Mouse (Mus musculus): ENCODE measurements around the gene Gm10100. TPM values are rescaled to one million over a fixed set of nuclear protein-coding genes. Genes with fewer than 3 reads are reported as not detected.
"Not testable (repeated sequence)": the region's sequence is repeated elsewhere in the genome, so short reads cannot be mapped to it uniquely, and the experiment has no call there.

The Gm10100 gene
- polyA plus RNA-seq (2012; rRNA removed) = not detected in 2 replicates

DNA sequence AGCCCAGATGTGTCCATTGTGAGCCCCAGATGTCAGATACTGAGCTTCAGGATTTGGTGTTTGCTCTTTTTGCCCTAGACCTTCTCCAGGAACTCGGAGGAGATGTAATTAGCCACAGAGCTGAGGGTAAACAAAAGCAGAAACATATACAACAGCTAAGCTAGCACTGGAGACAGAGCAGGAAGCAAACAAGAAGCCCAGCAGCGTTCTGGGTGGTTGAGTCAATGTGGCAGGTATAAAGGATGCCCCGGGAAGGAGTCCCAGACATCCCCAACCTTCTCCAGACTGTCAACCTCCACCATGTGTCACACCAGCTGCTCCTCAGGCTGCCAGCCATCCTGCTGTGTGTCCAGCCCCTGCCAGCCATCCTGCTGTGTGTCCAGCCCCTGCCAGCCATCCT is at the start of gene Gm10100:
Gene Gm10100 (plus strand): TSS at position 301 of the 400 bp plus-strand sequence.
- no peak for DNase-seq (ENCODE audit: extremely low spot score in 1 of 2, low spot score in 1 of 2)

- no peak for DNase-seq (ENCODE audit: extremely low spot score in 1 of 2, low spot score in 1 of 2)
Observed at GRCm38 (mm10) chr10:77677562-77677961, 48.7 kb upstream of the Gm10100 start.

DNA sequence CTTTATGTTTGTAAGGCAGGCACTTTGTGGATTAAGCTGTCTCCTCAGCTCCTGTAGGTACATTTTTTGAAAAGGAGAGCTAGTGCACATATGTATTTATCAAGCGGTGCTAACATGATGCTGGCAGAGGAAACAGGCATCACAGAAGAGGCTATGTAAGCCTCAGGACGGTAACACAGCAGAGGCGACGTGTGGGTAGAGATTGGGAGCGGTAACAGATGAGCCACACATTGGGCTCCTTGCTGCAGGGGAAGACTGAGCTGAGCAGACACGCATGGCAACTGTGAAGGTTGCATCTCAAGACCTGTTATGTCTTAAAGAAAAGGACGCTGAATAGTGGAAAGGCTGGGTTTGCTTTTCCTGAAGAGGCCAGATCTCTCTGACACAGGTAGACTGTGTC is 43.3 kb upstream of the Gm10100 start:
- peak in 1 of 2 experiments; percentile 46 for DNase-seq (ENCODE audit: extremely low spot score in 1 of 2, low spot score in 1 of 2)

DNA sequence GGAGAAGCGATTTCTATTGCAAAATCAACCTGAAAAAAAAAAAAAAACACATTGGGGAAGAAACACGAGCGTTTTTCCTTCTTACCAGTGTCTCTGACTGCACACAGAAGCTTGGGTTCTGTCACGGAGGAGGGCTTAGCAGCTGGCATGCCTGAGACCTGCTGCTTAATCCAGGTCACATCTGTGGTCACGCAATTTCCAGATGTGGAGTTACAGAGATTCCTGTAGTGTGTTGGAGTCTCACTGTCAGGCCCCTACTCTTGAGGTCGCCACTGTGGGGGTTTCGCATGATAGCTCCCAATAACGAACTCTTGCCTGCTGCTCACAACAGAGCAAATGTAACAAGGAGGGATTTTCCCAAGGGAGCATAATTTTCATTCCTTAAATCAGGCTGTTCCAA is 42.1 kb upstream of the Gm10100 start:
- DNase-seq (ENCODE audit: extremely low spot score in 1 of 2, low spot score in 1 of 2) = no peak

DNA sequence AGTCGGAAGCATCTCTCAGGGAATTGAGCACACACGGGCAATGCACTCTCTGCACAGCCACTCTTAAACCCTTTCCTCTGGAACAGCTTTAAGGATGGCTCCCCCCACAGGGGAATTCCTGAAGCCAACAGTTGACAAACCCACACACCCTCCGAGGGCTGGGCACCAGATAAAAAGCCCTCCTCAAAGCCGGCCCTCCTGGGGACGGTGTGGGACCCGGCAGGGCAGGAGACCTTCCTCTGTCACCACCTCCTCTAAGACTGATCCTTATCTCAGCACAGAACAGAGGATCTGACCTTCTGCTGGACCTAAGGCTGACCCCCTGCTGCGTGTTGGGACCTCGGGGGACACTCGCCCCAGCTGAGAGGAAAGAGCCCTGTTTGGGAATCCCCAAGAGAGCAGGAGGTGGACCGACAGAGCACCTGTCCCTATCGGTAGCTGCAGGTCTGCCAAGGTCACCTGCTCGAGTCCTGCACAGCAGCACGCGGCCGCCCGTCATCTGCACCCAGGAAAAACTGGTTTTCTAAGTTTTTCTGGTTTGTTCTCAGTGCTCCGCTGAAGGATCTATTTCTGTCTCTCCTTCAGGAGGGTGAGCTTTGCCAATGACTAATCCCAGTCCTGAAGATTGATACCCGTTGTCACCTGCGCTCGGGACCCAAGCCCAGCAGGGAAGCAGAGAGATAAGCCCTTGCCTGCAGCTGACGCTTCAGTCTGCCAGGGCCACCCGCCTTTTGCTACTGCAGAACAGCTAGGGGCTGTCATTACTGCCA is 40.2 kb upstream of the Gm10100 start, which contains the start of gene Tspear:
Gene Tspear (plus strand): TSS at position 675 of the 770 bp plus-strand sequence.
- DNase-seq (ENCODE audit: extremely low spot score in 1 of 2, low spot score in 1 of 2) = no peak

DNA sequence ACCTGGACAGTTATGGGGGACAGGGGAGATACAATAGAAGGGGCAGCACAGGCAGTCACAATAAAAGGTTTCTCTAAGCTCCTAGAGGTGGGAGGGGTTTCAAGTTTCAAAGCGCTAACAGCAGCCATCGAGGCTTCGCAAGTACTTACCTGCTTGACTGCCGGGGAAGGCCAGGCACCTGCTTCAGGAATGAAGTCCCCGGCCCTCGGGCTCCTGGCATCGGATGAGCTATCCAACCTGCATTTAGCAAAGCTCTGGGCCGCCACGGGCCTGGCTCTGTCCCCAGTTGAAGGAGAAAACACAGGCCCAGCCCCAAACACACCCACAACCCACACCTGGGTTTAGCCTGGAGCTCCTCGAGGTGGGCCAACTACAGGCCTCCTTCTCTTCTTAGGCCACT is 39.3 kb upstream of the Gm10100 start:
- no peak for DNase-seq (ENCODE audit: extremely low spot score in 1 of 2, low spot score in 1 of 2)

DNA sequence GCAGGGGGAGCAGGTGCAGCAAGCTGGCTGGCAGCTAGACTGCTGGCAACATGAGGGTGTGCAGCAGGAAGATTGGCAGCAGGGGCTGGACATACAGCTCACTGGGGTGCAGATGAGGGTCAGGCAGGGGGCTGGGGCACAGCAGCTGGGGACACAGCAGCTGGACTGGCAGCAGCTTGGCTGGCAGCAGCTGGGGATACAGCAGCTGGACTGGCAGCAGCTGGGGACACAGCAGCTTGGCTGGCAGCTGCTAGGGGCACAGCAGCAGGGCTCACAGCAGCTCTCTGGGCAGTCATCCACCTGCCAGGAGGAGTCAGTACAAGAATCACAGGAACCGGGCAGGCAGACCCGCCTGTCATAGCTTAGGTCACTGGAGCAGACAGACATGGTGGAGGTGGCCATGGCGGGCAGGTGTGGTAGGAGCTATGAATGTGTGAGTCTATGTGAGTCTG is 35.9 kb upstream of the Gm10100 start, which contains the start of gene Gm19402:
Gene Gm19402 (minus strand): TSS at position 402 of the 452 bp plus-strand sequence.
- not testable (repeated sequence) for DNase-seq (ENCODE audit: extremely low spot score in 1 of 2, low spot score in 1 of 2)

- no peak for DNase-seq (ENCODE audit: extremely low spot score in 1 of 2, low spot score in 1 of 2)
Observed at GRCm38 (mm10) chr10:77697133-77697532, 29.2 kb upstream of the Gm10100 start, which contains the start of gene Gm9508. Gm9508 (minus strand) TSS chr10:77697233.

- DNase-seq (ENCODE audit: extremely low spot score in 1 of 2, low spot score in 1 of 2) = no peak
Observed at GRCm38 (mm10) chr10:77706326-77706725, 20.0 kb upstream of the Gm10100 start, which contains the start of gene Gm10272. Gm10272 (plus strand) TSS chr10:77706626.

DNA sequence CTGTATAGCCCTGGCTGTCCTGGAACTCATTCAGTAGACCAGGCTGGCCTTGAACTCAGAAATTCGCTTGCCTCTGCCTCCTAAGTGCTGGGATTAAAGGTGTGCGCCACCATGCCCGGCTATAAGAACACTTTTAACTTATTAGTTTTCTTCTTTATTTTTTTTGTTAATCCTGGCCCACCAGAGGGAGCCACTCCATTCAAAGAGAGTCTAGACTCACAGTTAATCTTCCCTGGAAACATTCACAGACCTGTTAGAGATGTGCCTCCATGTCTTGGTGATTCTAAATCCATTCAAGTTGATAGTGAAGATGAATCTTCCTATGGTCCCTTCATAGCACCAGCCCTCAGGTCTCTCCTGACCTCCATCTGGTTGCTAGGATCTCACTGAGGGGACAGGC is 16.5 kb upstream of the Gm10100 start:
- no peak for DNase-seq (ENCODE audit: extremely low spot score in 1 of 2, low spot score in 1 of 2)

DNA sequence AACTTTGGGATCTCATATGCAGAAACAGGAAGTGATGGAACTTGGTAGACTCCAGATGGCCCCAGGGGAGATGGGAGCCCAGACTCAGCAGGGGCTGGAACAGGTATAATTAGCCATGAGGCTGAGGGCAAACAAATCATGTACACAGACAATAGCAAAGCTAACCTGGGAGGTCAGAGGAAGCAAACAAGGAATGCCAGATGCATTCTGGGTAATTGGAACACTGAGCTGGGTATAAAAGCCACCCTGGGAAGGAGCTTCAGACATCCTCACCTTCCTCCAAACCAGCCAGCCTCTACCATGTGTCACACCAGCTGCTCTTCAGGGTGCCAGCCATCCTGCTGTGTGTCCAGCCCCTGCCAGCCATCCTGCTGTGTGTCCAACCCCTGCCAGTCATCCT is 15.1 kb upstream of the Gm10100 start, which contains the start of gene Gm10024:
Gene Gm10024 (plus strand): TSS at position 301 of the 400 bp plus-strand sequence.
- not testable (repeated sequence) for DNase-seq (ENCODE audit: extremely low spot score in 1 of 2, low spot score in 1 of 2)

- no peak for DNase-seq (ENCODE audit: extremely low spot score in 1 of 2, low spot score in 1 of 2)
Observed at GRCm38 (mm10) chr10:77713734-77714133, 12.6 kb upstream of the Gm10100 start.

GRCm38 (mm10) chr10:77715507-77715906 is 10.8 kb upstream of the Gm10100 start, which contains the start of gene Gm10142:
Gm10142 (plus strand) TSS chr10:77715807.
- DNase-seq (ENCODE audit: extremely low spot score in 1 of 2, low spot score in 1 of 2) = no peak

DNA sequence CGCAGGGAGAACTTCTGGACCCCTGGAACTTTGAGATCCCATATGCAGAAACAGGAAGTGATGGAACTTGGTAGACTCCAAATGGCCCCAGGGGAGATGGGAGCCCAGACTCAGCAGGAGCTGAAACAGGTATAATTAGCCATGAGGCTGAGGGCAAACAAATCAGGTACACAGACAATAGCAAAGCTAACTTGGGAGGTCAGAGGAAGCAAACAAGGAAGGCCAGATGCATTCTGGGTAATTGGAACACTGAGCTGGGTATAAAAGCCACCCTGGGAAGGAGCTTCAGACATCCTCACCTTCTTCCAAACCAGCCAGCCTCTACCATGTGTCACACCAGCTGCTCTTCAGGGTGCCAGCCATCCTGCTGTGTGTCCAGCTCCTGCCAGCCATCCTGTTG is 6.0 kb upstream of the Gm10100 start, which contains the start of gene Krtap12-1:
Gene Krtap12-1 (plus strand): TSS at position 301 of the 400 bp plus-strand sequence.
- not testable (repeated sequence) for DNase-seq (ENCODE audit: extremely low spot score in 1 of 2, low spot score in 1 of 2)

DNA sequence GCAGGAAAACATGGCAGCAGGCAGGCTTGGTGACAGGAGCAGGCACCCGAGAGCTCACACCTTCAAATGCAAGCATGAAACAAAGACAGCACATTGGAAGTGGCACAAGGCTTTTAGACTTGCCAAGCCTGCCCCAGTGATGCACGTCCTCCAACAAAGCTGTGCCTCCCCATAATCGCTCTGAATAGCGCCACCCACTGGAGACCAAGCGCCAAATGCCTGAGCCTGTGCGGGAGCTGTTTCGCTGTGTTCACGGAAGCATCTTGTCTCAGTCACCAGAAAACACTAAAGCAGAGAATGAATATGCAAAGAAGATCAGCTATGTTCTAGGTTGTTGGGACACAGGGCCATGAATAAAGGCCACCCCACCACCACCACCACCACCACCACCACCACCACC is 1.4 kb upstream of the Gm10100 start:
- DNase-seq (ENCODE audit: extremely low spot score in 1 of 2, low spot score in 1 of 2) = no peak

GRCm38 (mm10) chr10:77728280-77728679 is 2.0 kb downstream of the Gm10100 start:
- DNase-seq (ENCODE audit: extremely low spot score in 1 of 2, low spot score in 1 of 2) = peak in 1 of 2 experiments; percentile 8

DNA sequence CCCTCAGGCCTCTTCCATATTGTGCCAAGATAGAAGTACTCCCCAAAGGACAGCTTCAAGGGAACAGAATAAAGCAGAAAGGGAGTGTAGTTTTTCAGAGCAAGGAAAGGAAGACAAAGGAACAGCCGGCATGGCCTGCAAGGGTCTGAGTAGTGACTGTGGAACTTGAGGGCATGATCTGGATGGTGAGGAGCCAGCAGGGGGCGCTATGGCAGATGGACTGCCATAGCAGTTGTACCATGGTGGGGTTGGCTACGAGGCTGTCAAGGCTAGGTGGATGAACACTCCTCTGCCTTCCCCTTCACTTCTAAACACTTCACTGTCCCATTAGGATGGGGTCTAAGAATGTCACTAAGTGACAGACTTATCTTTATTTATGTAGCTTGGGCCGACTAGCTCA is 3.0 kb downstream of the Gm10100 start:
- no peak for DNase-seq (ENCODE audit: extremely low spot score in 1 of 2, low spot score in 1 of 2)

DNA sequence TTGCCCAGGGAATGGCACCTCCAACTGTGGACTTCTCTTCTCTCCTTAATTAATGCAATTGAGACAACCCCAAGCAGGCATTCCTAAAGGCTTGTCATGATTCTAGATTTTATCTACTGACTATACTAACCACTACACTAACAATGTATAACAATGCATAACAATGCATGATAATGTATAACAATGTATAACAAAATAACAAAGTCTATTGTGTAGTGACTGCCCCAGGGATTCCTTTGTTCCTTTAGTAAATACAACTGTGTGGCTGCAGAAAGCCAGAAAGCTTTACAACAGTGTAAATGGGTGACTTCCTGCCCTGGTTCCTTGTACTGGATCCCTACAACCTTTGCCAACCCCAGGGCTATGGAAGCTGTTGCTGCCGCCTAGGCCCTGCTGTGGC is 9.6 kb downstream of the Gm10100 start:
- DNase-seq (ENCODE audit: extremely low spot score in 1 of 2, low spot score in 1 of 2) = no peak

- DNase-seq (ENCODE audit: extremely low spot score in 1 of 2, low spot score in 1 of 2) = no peak
Observed at GRCm38 (mm10) chr10:77738929-77739328, 12.6 kb downstream of the Gm10100 start.

GRCm38 (mm10) chr10:77741924-77742688 is 15.8 kb downstream of the Gm10100 start, which contains the start of gene Gm18596:
Gm18596 (minus strand) TSS chr10:77742638.
- not testable (repeated sequence) for DNase-seq (ENCODE audit: extremely low spot score in 1 of 2, low spot score in 1 of 2)

DNA sequence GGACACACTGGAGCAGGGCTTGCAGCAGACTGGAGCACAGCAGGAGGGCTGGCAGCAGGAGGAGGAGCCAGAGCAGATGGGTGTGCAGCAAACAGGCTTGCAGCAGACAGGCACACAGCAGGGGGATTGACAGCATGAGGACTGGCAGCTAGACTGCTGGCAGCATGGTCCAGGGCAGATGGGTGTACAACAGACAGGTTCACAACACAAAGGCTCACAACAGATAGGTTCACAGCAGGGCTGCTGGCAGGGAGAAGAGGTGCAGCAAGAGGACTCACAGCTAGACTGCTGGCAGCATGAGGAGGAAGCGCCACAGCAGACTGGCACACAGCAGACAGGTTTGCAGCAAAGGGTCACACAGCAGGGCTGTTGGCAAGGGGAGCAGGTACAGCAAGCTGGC is 24.4 kb downstream of the Gm10100 start:
- DNase-seq (ENCODE audit: extremely low spot score in 1 of 2, low spot score in 1 of 2) = not testable (repeated sequence)
